Mouse (Mus musculus) heart, postnatal 0 days (tissue): ENCODE data around the gene Pradc1. TPM values are rescaled to one million over a fixed set of nuclear protein-coding genes. Genes with fewer than 3 reads are reported as not detected.

Experiments
- ATAC-seq: fragments of 200-750 bp; cut with Nextera tagmentation; 2 replicates; pipeline ENCODE4 v1.8.0; 2017; ENCODE audit warnings: low read depth, moderate number of reproducible peaks, moderate library complexity; ENCODE audit not compliant: insufficient read depth
- DNase-seq: peaks from one replicate; pipeline ENCODE4 v3.0.0-alpha.2; 2016; ENCODE audit warnings: low spot score
- H3K27ac ChIP-seq: fragments of 300-500 bp; sonication (generic); 2 replicates; pipeline ENCODE4 v1.5.1; 2014; ENCODE audit warnings: low read depth, mild to moderate bottlenecking
- H3K27me3 ChIP-seq: fragments of 300-500 bp; sonication (generic); 2 replicates; pipeline ENCODE4 v1.6.1; 2014; ENCODE audit warnings: low read length, mixed read lengths; ENCODE audit not compliant: control insufficient read depth, insufficient read depth
- H3K36me3 ChIP-seq: fragments of 300-500 bp; sonication (generic); replicated peaks from 2 replicates; pipeline ENCODE4 v1.6.1; 2014; ENCODE audit warnings: low read length, mixed read lengths; ENCODE audit not compliant: control insufficient read depth, insufficient read depth
- H3K4me1 ChIP-seq: fragments of 300-500 bp; sonication (generic); 2 replicates; pipeline ENCODE4 v1.6.1; 2014; ENCODE audit warnings: antibody characterized with exemption; ENCODE audit not compliant: control insufficient read depth, insufficient read depth
- H3K4me2 ChIP-seq: fragments of 300-500 bp; sonication (generic); 2 replicates; pipeline ENCODE4 v1.6.1; 2014; ENCODE audit warnings: low read depth, mild to moderate bottlenecking, low read length, moderate library complexity
- H3K4me3 ChIP-seq: fragments of 300-500 bp; sonication (generic); 2 replicates; pipeline ENCODE4 v1.5.1; 2014; ENCODE audit warnings: low read depth, low read length
- H3K9ac ChIP-seq: fragments of 300-500 bp; sonication (generic); replicated peaks from 2 replicates; pipeline ENCODE4 v1.6.1; 2014; ENCODE audit warnings: low read depth, low read length, mixed read lengths
- H3K9me3 ChIP-seq: fragments of 300-500 bp; sonication (generic); replicated peaks from 2 replicates; pipeline ENCODE4 v1.6.1; 2016; ENCODE audit warnings: low read length; ENCODE audit not compliant: control insufficient read depth
- CTCF ChIP-seq: IDR thresholded peaks from 2 replicates; pipeline ENCODE4 v1.5.1; 2016; ENCODE audit warnings: antibody characterized with exemption, control low read depth, low read depth
- EP300 ChIP-seq: IDR thresholded peaks from 2 replicates; pipeline ENCODE4 v1.6.1; 2016; ENCODE audit warnings: antibody characterized with exemption, low read depth
- WGBS: fragments of 180-500 bp; shearing (Covaris S2); extraction: QIAGEN DNeasy Blood & Tissue Kit; methylation state at CpG from one replicate; pipeline ENCODE4 v1.1.7; 2014; 5-methylcytosine and 5-hydroxymethylcytosine counted together
- polyA plus RNA-seq: library from polyadenylated mRNA; unstranded; fragments of >200 nt; fragmentation: Nextera tagmentation; extraction: Ambion mirVana; gene quantifications from 2 replicates; pipeline ENCODE4 v1.2.1, GENCODE M21; 2015
- total RNA-seq: library from RNA; depleted of rRNA; stranded (reverse); fragments of >200 nt; gene quantifications from 2 replicates; pipeline ENCODE4 v1.2.3, GENCODE M21; 2014; ENCODE audit warnings: low replicate concordance; rRNA removed

Gene Pradc1
- 14.7 and 20.4 TPM in 2 replicates for total RNA-seq
- polyA plus RNA-seq: 33.9 and 35.9 TPM in 2 replicates

- ATAC-seq: peak; percentile 85
- H3K36me3 ChIP-seq: peaks cover 13% of the 10 kb centered on the region
- H3K4me2 ChIP-seq: peak within 1 kb of the TSS; percentile 87
- no peaks in the 10 kb centered on the region for H3K27me3 ChIP-seq
- peak within 1 kb of the TSS; percentile 92 for H3K27ac ChIP-seq
- under 1% methylated on average over 54 of the region's 54 CpGs for WGBS
- peaks cover 33% of the 10 kb centered on the region for H3K4me1 ChIP-seq
- no peaks in the 10 kb centered on the region for H3K9me3 ChIP-seq
- DNase-seq: peak; percentile 99
- H3K9ac ChIP-seq: peak within 1 kb of the TSS; percentile 75
- peak within 1 kb of the TSS; percentile 68 for H3K4me3 ChIP-seq
- TF ChIP-seq CTCF (no peak), EP300 (peak; percentile 63; the same call in 1 of the 2 replicates)
Observed at GRCm38 (mm10) chr6:85451664-85452410, at the start of gene Pradc1. TSS of gene Pradc1 (minus strand) at chr6:85451970.

GRCm38 (mm10) chr6:85500416-85500815 is 48.6 kb upstream of the Pradc1 start:
- no peak for TF ChIP-seq CTCF
- TF ChIP-seq EP300: no peak
- DNase-seq (no peak), ATAC-seq (no peak)
- Histone ChIP-seq H3K27me3 (peaks cover 49% of the 10 kb centered on the region), H3K4me1 (peaks cover 6% of the 10 kb centered on the region; the same call in 1 of the 2 replicates), H3K27ac (no peak overlapping the region), H3K9me3 (no peaks in the 10 kb centered on the region), H3K9ac (no peak overlapping the region), H3K36me3 (no peaks in the 10 kb centered on the region), H3K4me2 (no peak overlapping the region), H3K4me3 (no peak overlapping the region)
- 54% methylated on average over 1 of the region's 1 CpGs for WGBS

- no peak for ATAC-seq
- no peak for DNase-seq
- WGBS: 50% methylated on average over 9 of the region's 9 CpGs
- Histone ChIP-seq H3K4me2 (no peak overlapping the region), H3K9me3 (no peaks in the 10 kb centered on the region), H3K27me3 (peaks cover 28% of the 10 kb centered on the region), H3K27ac (no peak overlapping the region), H3K4me1 (peaks cover 6% of the 10 kb centered on the region; the same call in 1 of the 2 replicates), H3K4me3 (no peak overlapping the region), H3K36me3 (no peaks in the 10 kb centered on the region), H3K9ac (no peak overlapping the region)
- TF ChIP-seq CTCF (no peak), EP300 (no peak)
Observed at GRCm38 (mm10) chr6:85498147-85498546, 46.4 kb upstream of the Pradc1 start.

GRCm38 (mm10) chr6:85496976-85497375 is 45.2 kb upstream of the Pradc1 start:
- H3K36me3 ChIP-seq: no peaks in the 10 kb centered on the region
- H3K27ac ChIP-seq: no peak overlapping the region
- TF ChIP-seq EP300 (no peak), CTCF (no peak)
- DNase-seq (no peak), ATAC-seq (no peak)
- no peak overlapping the region for H3K4me2 ChIP-seq
- H3K9me3 ChIP-seq: no peaks in the 10 kb centered on the region
- H3K27me3 ChIP-seq: peaks cover 16% of the 10 kb centered on the region; the same call in 1 of the 2 replicates
- H3K4me3 ChIP-seq: no peak overlapping the region
- no peaks in the 10 kb centered on the region for H3K4me1 ChIP-seq
- H3K9ac ChIP-seq: no peak overlapping the region

GRCm38 (mm10) chr6:85491606-85492005 is 39.8 kb upstream of the Pradc1 start:
- Histone ChIP-seq H3K27me3 (0 out of 2 replicates have a peak, but pooled peaks cover under 1% of the 10 kb centered on the region), H3K4me2 (no peak overlapping the region), H3K9me3 (no peaks in the 10 kb centered on the region), H3K4me1 (no peaks in the 10 kb centered on the region), H3K9ac (no peak overlapping the region), H3K27ac (no peak overlapping the region), H3K36me3 (no peaks in the 10 kb centered on the region), H3K4me3 (no peak overlapping the region)
- DNase-seq (no peak), ATAC-seq (no peak)
- 74% methylated on average over 3 of the region's 3 CpGs for whole genome bisulfite sequencing
- TF ChIP-seq CTCF (no peak), EP300 (no peak)

GRCm38 (mm10) chr6:85490252-85490651 is 38.5 kb upstream of the Pradc1 start:
- TF ChIP-seq EP300 (no peak), CTCF (no peak)
- no peak for ATAC-seq
- no peak overlapping the region for H3K27ac ChIP-seq
- H3K4me1 ChIP-seq: no peaks in the 10 kb centered on the region
- H3K4me2 ChIP-seq: no peak overlapping the region
- WGBS: 74% methylated on average over 4 of the region's 4 CpGs
- no peak for DNase-seq
- no peaks in the 10 kb centered on the region for H3K9me3 ChIP-seq
- H3K9ac ChIP-seq: no peak overlapping the region
- no peaks in the 10 kb centered on the region for H3K36me3 ChIP-seq
- H3K4me3 ChIP-seq: no peak overlapping the region
- H3K27me3 ChIP-seq: peaks cover 14% of the 10 kb centered on the region
